Mouse (Mus musculus) forebrain, embryonic 14.5 days (tissue): ENCODE results near the gene Rnf31. TPM values are rescaled to one million over a fixed set of nuclear protein-coding genes. Genes with fewer than 3 reads are reported as not detected.
A peak's percentile ranks its signal among the peaks of the same experiment; 100 is the strongest.

Experiments
- ATAC-seq: fragments of 200-750 bp; cut with Nextera tagmentation; 2 replicates; pipeline ENCODE4 v1.8.0; 2017; ENCODE audit warnings: mild to moderate bottlenecking, moderate library complexity
- DNase-seq: peaks from one replicate; pipeline ENCODE4 v3.0.0-alpha.2; 2015; ENCODE audit warnings: low spot score
- H3K27ac ChIP-seq: fragments of 300-500 bp; sonication (generic); 2 replicates; pipeline ENCODE4 v1.5.1; 2014; ENCODE audit warnings: low read depth, mild to moderate bottlenecking, control low read depth, low read length, moderate library complexity
- H3K27me3 ChIP-seq: fragments of 300-500 bp; sonication (generic); replicated peaks from 2 replicates; pipeline ENCODE4 v1.6.1; 2014; ENCODE audit warnings: low read length, control low read depth, mixed read lengths; ENCODE audit not compliant: control insufficient read depth, insufficient read depth
- H3K36me3 ChIP-seq: fragments of 300-500 bp; sonication (generic); 2 replicates; pipeline ENCODE4 v1.6.1; 2014; ENCODE audit warnings: low read length, control low read depth; ENCODE audit not compliant: control insufficient read depth, insufficient read depth
- H3K4me1 ChIP-seq: fragments of 300-500 bp; sonication (generic); 2 replicates; pipeline ENCODE4 v1.6.1; 2014; ENCODE audit warnings: antibody characterized with exemption, low read length, control low read depth; ENCODE audit not compliant: control insufficient read depth, insufficient read depth
- H3K4me2 ChIP-seq: fragments of 300-500 bp; sonication (generic); 2 replicates; pipeline ENCODE4 v1.6.1; 2014; ENCODE audit warnings: mild to moderate bottlenecking, control low read depth, low read length
- H3K4me3 ChIP-seq: fragments of 300-500 bp; sonication (generic); 2 replicates; pipeline ENCODE4 v1.5.1; 2014; ENCODE audit warnings: low read depth, low read length, control low read depth
- H3K9ac ChIP-seq: fragments of 300-500 bp; sonication (generic); 2 replicates; pipeline ENCODE4 v1.6.1; 2014; ENCODE audit warnings: mild to moderate bottlenecking, low read length, control low read depth, moderate library complexity
- H3K9me3 ChIP-seq: fragments of 300-500 bp; sonication (generic); replicated peaks from 2 replicates; pipeline ENCODE4 v1.6.1; 2016; ENCODE audit warnings: low read length, control low read depth, mixed read lengths; ENCODE audit not compliant: control insufficient read depth
- WGBS: fragments of 180-500 bp; shearing (Covaris S2); extraction: QIAGEN DNeasy Blood & Tissue Kit; methylation state at CpG from one replicate; pipeline ENCODE4 v1.1.7; 2014; 5-methylcytosine and 5-hydroxymethylcytosine counted together
- polyA plus RNA-seq: library from polyadenylated mRNA; unstranded; fragments of >200 nt; fragmentation: Nextera tagmentation; extraction: Ambion mirVana; gene quantifications from 2 replicates; pipeline ENCODE4 v1.2.1, GENCODE M21; 2014

Gene Rnf31
- polyA plus RNA-seq, result 11.0 and 13.0 TPM in 2 replicates

- Histone ChIP-seq H3K4me1 (peaks cover 14% of the 10 kb centered on the region; the same call in 1 of the 2 replicates), H3K9ac (peak within 1 kb of the TSS; percentile 82), H3K4me3 (peak within 1 kb of the TSS; percentile 87), H3K27ac (peak within 1 kb of the TSS; percentile 81), H3K9me3 (no peaks in the 10 kb centered on the region), H3K27me3 (no peaks in the 10 kb centered on the region), H3K36me3 (peaks cover 32% of the 10 kb centered on the region), H3K4me2 (peak within 1 kb of the TSS; percentile 98)
- peak; percentile 95 for DNase-seq
- peak; percentile 86 for ATAC-seq
- WGBS, result 0% methylated on average over 33 of the region's 33 CpGs
These were observed at the start of gene Rnf31 for GRCm38 (mm10) chr14:55591331-55591891. Gene Rnf31, plus strand, starts transcription at chr14:55591708.

- Histone ChIP-seq H3K9ac (no peak overlapping the region), H3K36me3 (peaks cover 8% of the 10 kb centered on the region; the same call in 1 of the 2 replicates), H3K4me1 (peaks cover 23% of the 10 kb centered on the region), H3K27me3 (no peaks in the 10 kb centered on the region), H3K4me3 (no peak overlapping the region), H3K27ac (no peak overlapping the region), H3K9me3 (no peaks in the 10 kb centered on the region), H3K4me2 (no peak overlapping the region)
- ATAC-seq (no peak), DNase-seq (no peak)
- WGBS, result 97% methylated on average over 12 of the region's 12 CpGs
These were observed 49.2 kb upstream of the Rnf31 start for GRCm38 (mm10) chr14:55542268-55542667.

GRCm38 (mm10) chr14:55544334-55544733, 47.2 kb upstream of the Rnf31 start:
- Histone ChIP-seq H3K9ac (peak overlapping the region; percentile 17; the same call in 1 of the 2 replicates), H3K4me2 (no peak overlapping the region), H3K9me3 (no peaks in the 10 kb centered on the region), H3K4me3 (no peak overlapping the region), H3K36me3 (peaks cover 26% of the 10 kb centered on the region), H3K4me1 (peaks cover 23% of the 10 kb centered on the region), H3K27ac (peak overlapping the region; percentile 44; the same call in 1 of the 2 replicates), H3K27me3 (no peaks in the 10 kb centered on the region)
- no peak for ATAC-seq
- WGBS, result 48% methylated on average over 9 of the region's 9 CpGs
- DNase-seq, result peak; percentile 34

- Histone ChIP-seq H3K4me1 (no peaks in the 10 kb centered on the region), H3K4me2 (no peak overlapping the region), H3K9me3 (no peaks in the 10 kb centered on the region), H3K36me3 (peaks cover 21% of the 10 kb centered on the region), H3K4me3 (no peak overlapping the region), H3K27me3 (no peaks in the 10 kb centered on the region), H3K27ac (no peak overlapping the region), H3K9ac (no peak overlapping the region)
- 78% methylated on average over 6 of the region's 6 CpGs for WGBS
- ATAC-seq (no peak), DNase-seq (no peak)
These were observed 41.3 kb upstream of the Rnf31 start for GRCm38 (mm10) chr14:55550191-55550590.

- H3K27ac ChIP-seq, result no peak overlapping the region
- no peak for DNase-seq
- H3K4me2 ChIP-seq, result no peak overlapping the region
- no peaks in the 10 kb centered on the region for H3K27me3 ChIP-seq
- no peaks in the 10 kb centered on the region for H3K9me3 ChIP-seq
- peaks cover 20% of the 10 kb centered on the region for H3K36me3 ChIP-seq
- ATAC-seq, result no peak
- no peak overlapping the region for H3K9ac ChIP-seq
- no peak overlapping the region for H3K4me3 ChIP-seq
- no peaks in the 10 kb centered on the region for H3K4me1 ChIP-seq
- 70% methylated on average over 5 of the region's 5 CpGs for WGBS
These were observed 40.2 kb upstream of the Rnf31 start for GRCm38 (mm10) chr14:55551347-55551746.

GRCm38 (mm10) chr14:55551794-55552193, 39.7 kb upstream of the Rnf31 start:
- 94% methylated on average over 8 of the region's 8 CpGs for WGBS
- ATAC-seq, result no peak
- no peak overlapping the region for H3K4me2 ChIP-seq
- no peaks in the 10 kb centered on the region for H3K4me1 ChIP-seq
- H3K36me3 ChIP-seq, result peaks cover 20% of the 10 kb centered on the region
- no peak overlapping the region for H3K4me3 ChIP-seq
- no peak for DNase-seq
- no peak overlapping the region for H3K27ac ChIP-seq
- H3K27me3 ChIP-seq, result no peaks in the 10 kb centered on the region
- H3K9me3 ChIP-seq, result no peaks in the 10 kb centered on the region
- H3K9ac ChIP-seq, result no peak overlapping the region

GRCm38 (mm10) chr14:55554635-55555034, 36.9 kb upstream of the Rnf31 start:
- Histone ChIP-seq H3K4me3 (no peak overlapping the region), H3K9ac (no peak overlapping the region), H3K27ac (no peak overlapping the region), H3K27me3 (no peaks in the 10 kb centered on the region), H3K9me3 (no peaks in the 10 kb centered on the region), H3K4me2 (no peak overlapping the region), H3K4me1 (no peaks in the 10 kb centered on the region), H3K36me3 (no peaks in the 10 kb centered on the region; the same call in 1 of the 2 replicates)
- DNase-seq (no peak), ATAC-seq (no peak)

- no peak for DNase-seq
- Histone ChIP-seq H3K36me3 (no peaks in the 10 kb centered on the region), H3K9me3 (no peaks in the 10 kb centered on the region), H3K9ac (no peak overlapping the region), H3K27ac (no peak overlapping the region), H3K27me3 (no peaks in the 10 kb centered on the region), H3K4me2 (no peak overlapping the region), H3K4me1 (no peaks in the 10 kb centered on the region), H3K4me3 (no peak overlapping the region)
- ATAC-seq, result no peak
- WGBS, result 80% methylated on average over 3 of the region's 3 CpGs
These were observed 35.7 kb upstream of the Rnf31 start for GRCm38 (mm10) chr14:55555788-55556187.

- no peak overlapping the region for H3K9ac ChIP-seq
- ATAC-seq (no peak), DNase-seq (peak; percentile 74)
- H3K36me3 ChIP-seq, result no peaks in the 10 kb centered on the region
- no peaks in the 10 kb centered on the region for H3K9me3 ChIP-seq
- H3K4me2 ChIP-seq, result no peak overlapping the region
- no peaks in the 10 kb centered on the region for H3K27me3 ChIP-seq
- peaks cover 6% of the 10 kb centered on the region; the same call in 1 of the 2 replicates for H3K4me1 ChIP-seq
- 29% methylated on average over 5 of the region's 5 CpGs for WGBS
- no peak overlapping the region for H3K4me3 ChIP-seq
- no peak overlapping the region for H3K27ac ChIP-seq
These were observed 34.5 kb upstream of the Rnf31 start for GRCm38 (mm10) chr14:55557003-55557402.
